Mouse (Mus musculus): Measurements from ENCODE around the gene Ier2. TPM values are rescaled to one million over a fixed set of nuclear protein-coding genes. Genes with fewer than 3 reads are reported as not detected.
"Not testable (repeated sequence)": the region's sequence is repeated elsewhere in the genome, so short reads cannot be mapped to it uniquely, and the experiment has no call there.

Gene Ier2
- polyA plus RNA-seq, 1 experiment from 2014 or later = 47.1 TPM

DNA sequence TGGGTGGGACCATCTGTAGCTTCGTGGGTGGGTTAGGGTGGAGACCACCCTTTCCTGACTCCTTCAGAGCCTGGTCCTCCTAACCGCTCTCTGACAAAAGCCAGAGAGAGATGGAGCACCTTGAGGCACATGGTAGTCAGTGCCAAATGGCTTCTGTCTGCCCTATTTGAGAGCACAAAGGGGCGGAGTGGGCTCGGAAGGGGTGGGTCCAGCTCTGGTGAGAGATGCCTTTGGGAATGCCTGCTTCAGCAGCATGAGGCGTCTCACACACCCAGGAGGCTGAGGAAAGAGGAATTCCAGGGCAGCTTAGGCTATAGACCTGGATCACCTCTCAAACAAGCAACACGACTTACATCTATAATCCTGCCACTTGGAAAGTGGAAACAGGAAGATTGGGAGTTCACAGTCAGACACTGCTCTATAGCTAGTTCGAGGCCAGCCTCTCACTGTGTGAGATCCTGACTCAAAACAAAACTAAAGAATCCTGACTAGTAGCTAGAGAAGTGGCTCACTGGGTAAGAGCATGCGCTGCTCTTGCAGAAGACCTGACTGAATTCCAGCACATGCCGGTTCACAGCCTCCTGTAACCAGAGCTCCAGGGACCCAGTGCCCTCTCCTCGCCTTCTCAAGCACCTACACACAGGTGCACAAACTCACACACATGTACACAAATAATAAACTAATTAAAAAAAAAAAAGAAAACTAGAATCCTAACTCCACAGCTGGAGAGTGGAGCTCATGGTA, 28.6 kb downstream of the Ier2 start:
- H3K4me3 ChIP-seq = no peak overlapping the region
- peaks cover 40% of the 10 kb centered on the region for H3K4me1 ChIP-seq
- peak overlapping the region; percentile 20; the same call in 1 of the 2 replicates for H3K9ac ChIP-seq (replicated peaks)
- no peaks in the 10 kb centered on the region for H3K9me3 ChIP-seq
- H3K36me3 ChIP-seq = peaks cover 13% of the 10 kb centered on the region
- ATAC-seq (ENCODE audit: low FRiP score, low read depth) = no peak
- H3K27me3 ChIP-seq = no peaks in the 10 kb centered on the region
- 47% methylated on average over 10 of the region's 10 CpGs for WGBS
- no peak overlapping the region for H3K4me2 ChIP-seq (replicated peaks)
- peak overlapping the region; percentile 84 for H3K27ac ChIP-seq (replicated peaks)

DNA sequence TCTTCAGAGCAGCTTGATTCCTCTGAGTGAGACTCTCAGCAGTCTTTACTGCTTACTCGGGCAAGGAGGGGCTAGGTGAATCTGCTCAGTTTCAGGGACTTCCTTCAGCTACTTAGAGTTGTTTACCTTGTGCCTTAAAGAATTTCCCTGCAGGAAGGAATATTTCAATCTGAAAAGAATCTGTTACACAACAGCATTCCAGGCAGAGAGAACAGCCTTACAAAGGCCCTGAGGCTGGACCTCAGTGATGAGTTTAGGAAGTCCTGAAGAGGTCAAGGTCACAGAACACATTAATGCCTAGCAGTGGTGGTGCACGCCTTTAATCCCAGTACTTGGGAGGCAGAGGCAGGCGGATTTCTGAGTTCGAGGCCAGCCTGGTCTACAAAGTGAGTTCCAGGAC, 30.8 kb downstream of the Ier2 start:
- Histone ChIP-seq H3K4me3 (no peak overlapping the region), H3K9ac (replicated peaks) (no peak overlapping the region), H3K4me1 (peaks cover 32% of the 10 kb centered on the region), H3K27ac (replicated peaks) (no peak overlapping the region), H3K27me3 (no peaks in the 10 kb centered on the region), H3K36me3 (peaks cover 13% of the 10 kb centered on the region), H3K4me2 (replicated peaks) (no peak overlapping the region), H3K9me3 (no peaks in the 10 kb centered on the region)
- WGBS = 95% methylated on average over 4 of the region's 4 CpGs
- no peak for ATAC-seq (ENCODE audit: low FRiP score, low read depth)

DNA sequence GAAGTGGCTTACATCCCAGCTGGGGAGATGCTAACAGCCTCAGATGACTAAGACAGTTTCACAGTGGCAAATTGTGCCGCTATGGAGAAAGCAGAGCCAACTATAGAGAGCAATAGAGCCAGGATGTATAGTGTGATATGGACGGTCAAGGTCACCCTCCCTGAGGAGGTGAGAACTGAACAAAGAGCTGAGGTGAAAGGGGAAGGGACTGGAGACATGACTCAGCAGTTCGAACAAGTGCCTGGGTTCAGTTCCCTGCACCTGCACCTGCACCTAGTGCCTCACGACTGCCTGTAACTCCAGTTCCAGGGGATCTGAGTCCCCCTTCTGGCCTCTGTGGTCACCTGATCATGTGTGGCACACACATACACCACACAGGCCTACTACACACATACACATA, 32.5 kb downstream of the Ier2 start:
- WGBS = 87% methylated on average over 4 of the region's 4 CpGs
- no peak for ATAC-seq (ENCODE audit: low FRiP score, low read depth)
- peaks cover 13% of the 10 kb centered on the region for H3K36me3 ChIP-seq

DNA sequence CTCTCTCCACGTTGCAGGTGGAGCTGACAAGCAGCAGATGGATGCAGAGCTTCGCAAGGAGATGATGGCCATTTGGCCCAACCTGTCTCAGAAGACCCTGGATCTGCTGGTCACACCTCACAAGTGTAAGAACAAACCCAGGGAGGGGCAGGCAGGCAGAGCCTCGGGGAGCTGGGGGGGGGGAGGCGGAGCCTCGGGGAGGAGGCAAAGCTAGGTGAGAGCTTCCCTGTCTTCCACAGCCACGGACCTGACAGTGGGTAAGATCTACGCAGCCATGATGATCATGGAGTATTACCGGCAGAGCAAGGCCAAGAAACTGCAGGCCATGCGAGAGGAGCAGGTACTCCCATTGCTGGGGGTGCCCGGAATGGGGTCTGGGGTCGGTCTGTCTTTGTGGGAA, 33.1 kb downstream of the Ier2 start:
- Histone ChIP-seq H3K4me2 (replicated peaks) (no peak overlapping the region), H3K4me1 (peaks cover 12% of the 10 kb centered on the region), H3K27me3 (no peaks in the 10 kb centered on the region), H3K4me3 (no peak overlapping the region), H3K9me3 (no peaks in the 10 kb centered on the region), H3K9ac (replicated peaks) (no peak overlapping the region), H3K36me3 (peaks cover 13% of the 10 kb centered on the region), H3K27ac (replicated peaks) (no peak overlapping the region)
- whole genome bisulfite sequencing = 83% methylated on average over 11 of the region's 11 CpGs
- ATAC-seq (ENCODE audit: low FRiP score, low read depth) = no peak

More for the DNA sequence above, 32.5 kb downstream of the Ier2 start:
- no peak overlapping the region for H3K9ac ChIP-seq (replicated peaks)
- no peak overlapping the region for H3K4me2 ChIP-seq (replicated peaks)
- H3K27ac ChIP-seq (replicated peaks) = no peak overlapping the region
- H3K9me3 ChIP-seq = no peaks in the 10 kb centered on the region
- no peak overlapping the region for H3K4me3 ChIP-seq
- H3K4me1 ChIP-seq = peaks cover 18% of the 10 kb centered on the region
- H3K27me3 ChIP-seq = no peaks in the 10 kb centered on the region

DNA sequence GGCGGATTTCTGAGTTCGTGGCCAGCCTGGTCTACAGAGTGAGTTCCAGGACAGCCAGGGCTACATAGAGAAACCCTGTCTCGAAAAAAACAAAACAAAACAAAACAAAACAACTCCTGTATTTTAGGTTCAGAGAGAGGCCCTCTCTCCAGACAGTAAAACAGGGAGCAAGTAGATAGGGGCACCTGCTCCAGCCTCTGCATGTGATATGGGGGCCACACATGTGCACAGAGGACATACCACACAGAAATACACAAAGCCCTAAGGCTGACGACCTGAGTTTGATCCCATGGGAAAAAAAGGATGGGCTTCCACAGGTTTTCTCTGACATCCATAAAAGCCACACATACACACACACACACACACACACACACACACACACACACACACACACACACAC, 39.2 kb downstream of the Ier2 start:
- H3K4me1 ChIP-seq; ATAC-seq (ENCODE audit: low FRiP score, low read depth); H3K9me3 ChIP-seq; H3K27ac ChIP-seq (replicated peaks); H3K36me3 ChIP-seq; H3K4me2 ChIP-seq (replicated peaks); H3K9ac ChIP-seq (replicated peaks); H3K4me3 ChIP-seq; H3K27me3 ChIP-seq: not testable (repeated sequence)
- 81% methylated on average over 4 of the region's 4 CpGs for WGBS

DNA sequence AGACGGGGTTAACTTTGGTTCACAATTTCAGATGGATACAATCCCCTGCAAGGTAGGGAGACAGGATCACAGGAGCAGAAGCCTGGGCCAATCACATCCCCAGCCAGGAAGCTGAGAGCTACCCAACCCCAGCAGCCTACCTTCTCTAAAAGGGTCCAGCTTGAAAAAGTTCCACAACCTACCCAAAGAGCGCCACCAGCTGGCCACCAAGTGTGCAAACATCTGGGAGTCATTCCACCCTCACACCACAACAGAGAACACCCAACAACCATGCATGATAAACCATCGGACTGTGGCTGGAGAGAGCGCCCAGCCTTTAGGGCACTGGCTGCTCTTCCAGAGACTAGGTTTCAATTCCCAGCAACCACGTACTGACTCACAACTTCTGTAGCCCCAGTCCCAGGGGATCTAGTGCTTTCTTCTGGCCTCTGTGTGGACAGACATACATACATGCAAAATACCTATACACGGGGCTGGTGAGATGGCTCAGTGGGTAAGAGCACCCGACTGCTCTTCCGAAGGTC, 41.5 kb downstream of the Ier2 start:
- H3K4me3 ChIP-seq = no peak overlapping the region
- H3K9ac ChIP-seq (replicated peaks) = no peak overlapping the region
- 79% methylated on average over 8 of the region's 8 CpGs for WGBS
- peaks cover 4% of the 10 kb centered on the region; the same call in 1 of the 2 replicates for H3K27me3 ChIP-seq
- peaks cover 9% of the 10 kb centered on the region for H3K4me1 ChIP-seq
- no peaks in the 10 kb centered on the region for H3K36me3 ChIP-seq
- ATAC-seq (ENCODE audit: low FRiP score, low read depth) = no peak
- no peak overlapping the region for H3K27ac ChIP-seq (replicated peaks)
- no peaks in the 10 kb centered on the region for H3K9me3 ChIP-seq
- H3K4me2 ChIP-seq (replicated peaks) = no peak overlapping the region

DNA sequence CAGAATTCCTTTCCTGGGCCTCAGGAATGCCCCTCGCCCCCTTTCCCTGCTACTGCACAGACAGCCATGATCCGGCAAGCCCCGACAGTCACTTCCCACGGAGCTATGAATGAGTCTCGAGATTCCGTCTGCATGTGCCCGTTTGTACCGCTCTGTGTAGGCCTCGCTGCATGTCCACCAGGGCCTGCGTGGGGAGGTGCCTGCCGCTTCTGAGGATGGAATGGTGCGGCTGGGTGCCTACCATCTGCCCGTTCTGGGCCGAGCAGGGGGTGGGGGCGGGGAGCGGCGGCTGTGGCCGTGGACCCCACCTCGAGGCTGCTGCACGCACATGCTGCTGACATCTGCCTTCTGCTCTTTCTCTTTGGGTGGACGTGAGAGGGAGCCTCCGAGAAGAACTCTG, 45.6 kb downstream of the Ier2 start:
- H3K27me3 ChIP-seq = peaks cover 9% of the 10 kb centered on the region; the same call in 1 of the 2 replicates
- no peak overlapping the region for H3K9ac ChIP-seq (replicated peaks)
- 59% methylated on average over 22 of the region's 22 CpGs for WGBS
- peak overlapping the region; percentile 2; the same call in 1 of the 2 replicates for H3K27ac ChIP-seq (replicated peaks)
- H3K4me1 ChIP-seq = peaks cover 21% of the 10 kb centered on the region
- H3K4me2 ChIP-seq (replicated peaks) = no peak overlapping the region
- H3K4me3 ChIP-seq = no peak overlapping the region
- no peak for ATAC-seq (ENCODE audit: low FRiP score, low read depth)
- H3K36me3 ChIP-seq = peaks cover 3% of the 10 kb centered on the region; the same call in 1 of the 2 replicates
- no peaks in the 10 kb centered on the region for H3K9me3 ChIP-seq

DNA sequence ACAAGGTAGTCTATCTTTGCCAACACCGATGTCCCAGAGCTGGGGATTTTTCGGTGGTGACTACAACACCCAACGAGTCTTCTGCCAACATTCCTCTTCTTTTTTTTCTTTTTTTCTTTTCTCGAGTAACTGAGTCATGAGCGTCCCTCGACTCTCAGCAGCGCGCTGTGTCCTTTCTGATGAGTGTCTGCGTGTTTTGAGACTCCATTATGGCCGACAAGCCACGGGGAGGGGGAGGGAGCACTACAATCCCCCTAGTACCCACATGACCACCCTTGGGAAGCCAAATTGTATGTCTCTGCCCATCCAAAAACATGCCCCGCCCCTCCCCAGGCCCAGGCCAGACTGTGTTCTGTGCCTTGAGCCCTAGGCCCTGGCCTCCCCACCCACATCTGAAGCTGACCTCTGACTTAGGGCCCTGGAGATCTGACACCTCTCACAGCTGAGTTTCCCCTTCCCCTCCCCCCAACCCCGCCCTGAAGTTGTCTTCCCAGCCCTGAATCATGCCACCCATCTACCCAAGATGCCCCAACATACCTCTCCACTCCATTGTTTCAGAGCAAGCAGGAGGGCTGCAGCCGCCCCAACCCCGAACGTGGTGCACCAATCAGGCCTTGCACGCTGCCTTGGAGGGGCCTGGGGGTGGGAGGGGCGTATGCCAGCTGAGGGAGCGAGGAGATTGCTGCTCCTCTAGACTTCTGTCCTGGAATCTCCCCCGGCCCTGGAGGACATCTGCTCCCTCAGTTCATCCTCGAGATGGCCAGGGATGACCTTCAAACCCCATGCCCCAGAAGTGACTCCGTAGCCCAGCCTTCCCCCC, 46.8 kb downstream of the Ier2 start:
- Histone ChIP-seq H3K36me3 (peaks cover 3% of the 10 kb centered on the region; the same call in 1 of the 2 replicates), H3K27me3 (peaks cover 9% of the 10 kb centered on the region; the same call in 1 of the 2 replicates), H3K9ac (replicated peaks) (0 out of 2 replicates have a peak overlapping the region, but pooled peaks have one; percentile 11), H3K4me2 (replicated peaks) (no peak overlapping the region), H3K27ac (replicated peaks) (no peak overlapping the region), H3K4me1 (peaks cover 21% of the 10 kb centered on the region), H3K4me3 (no peak overlapping the region), H3K9me3 (no peaks in the 10 kb centered on the region)
- ATAC-seq (ENCODE audit: low FRiP score, low read depth) = peak; percentile 49
- 25% methylated on average over 22 of the region's 22 CpGs for WGBS

DNA sequence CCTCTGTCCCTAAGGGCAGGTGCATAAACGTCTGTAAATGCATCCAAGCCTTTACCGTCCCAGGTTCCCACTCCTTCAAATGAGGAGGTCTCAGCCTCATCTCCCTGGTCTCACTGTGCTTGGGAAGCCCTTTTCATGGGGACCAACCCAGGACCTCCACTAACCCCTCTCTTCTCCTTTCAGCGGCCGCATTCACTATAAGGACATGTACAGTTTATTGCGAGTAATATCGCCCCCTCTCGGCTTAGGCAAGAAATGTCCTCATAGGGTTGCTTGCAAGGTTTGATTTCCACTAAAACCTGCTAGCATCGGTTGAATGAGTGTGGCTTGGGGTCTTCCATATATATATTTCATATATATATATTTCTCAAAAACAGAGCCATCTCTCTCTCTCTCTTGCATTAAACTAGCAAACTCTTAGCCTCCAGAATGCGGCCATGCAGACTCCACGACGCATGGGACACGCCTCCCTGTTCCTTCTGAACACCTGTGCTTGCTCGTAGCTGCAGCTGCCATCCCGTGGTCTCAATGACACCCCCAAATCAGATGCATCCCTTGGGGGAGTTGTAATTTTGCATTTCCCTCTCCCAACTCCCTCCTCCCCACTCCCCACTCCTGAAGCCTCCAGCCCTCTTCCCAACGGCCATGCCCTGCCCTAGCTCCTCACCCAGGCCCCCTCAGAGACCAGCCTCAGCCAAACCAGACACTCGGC, 48.0 kb downstream of the Ier2 start:
- Histone ChIP-seq H3K27me3 (peaks cover 9% of the 10 kb centered on the region; the same call in 1 of the 2 replicates), H3K9me3 (no peaks in the 10 kb centered on the region), H3K36me3 (peaks cover 3% of the 10 kb centered on the region; the same call in 1 of the 2 replicates), H3K4me2 (replicated peaks) (no peak overlapping the region), H3K9ac (replicated peaks) (no peak overlapping the region), H3K4me3 (no peak overlapping the region), H3K4me1 (peaks cover 21% of the 10 kb centered on the region), H3K27ac (replicated peaks) (no peak overlapping the region)
- no peak for ATAC-seq (ENCODE audit: low FRiP score, low read depth)
- whole genome bisulfite sequencing = 36% methylated on average over 16 of the region's 16 CpGs
